In the genomic region with DNA sequence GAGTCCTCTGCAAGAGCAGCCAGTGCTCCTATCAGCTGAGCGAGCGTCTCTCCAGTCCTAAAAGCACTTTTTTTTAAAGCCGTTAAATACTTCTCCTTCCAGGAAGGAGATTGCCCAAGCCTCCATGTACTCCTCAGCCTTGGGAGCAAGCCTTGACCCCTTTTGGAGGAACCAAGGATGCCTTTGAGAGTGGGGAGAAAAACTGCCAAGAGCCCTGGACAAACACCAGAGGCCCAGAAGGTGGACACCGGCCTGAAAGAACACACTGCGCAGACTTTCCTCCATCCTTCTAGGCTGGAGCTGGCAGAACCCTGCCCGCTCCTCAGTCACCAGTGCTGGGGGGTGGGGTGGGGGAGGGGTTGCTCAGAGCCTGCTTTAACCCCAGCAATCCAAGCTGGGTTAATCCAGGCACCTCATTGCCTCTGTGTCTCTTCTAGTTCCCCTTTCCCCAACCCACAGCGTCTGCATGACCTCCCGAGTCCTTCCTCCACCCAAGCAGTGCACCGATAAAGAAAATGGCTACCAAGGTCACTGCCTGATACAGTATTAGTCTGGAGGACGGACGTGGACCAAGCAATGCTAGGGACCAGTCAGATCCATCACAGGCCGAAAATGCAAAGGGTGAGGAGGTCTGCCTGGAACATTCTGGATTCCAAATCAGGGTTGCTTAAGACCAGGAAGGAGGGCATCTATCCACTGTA, we compare ENCODE assay signal across 10 mouse cellular contexts. TPM values are rescaled to one million over a fixed set of nuclear protein-coding genes. Genes with fewer than 3 reads are reported as not detected.
A peak's percentile ranks its signal among the peaks of the same experiment; 100 is the strongest.
DNase-seq lines count a peak whose midpoint lies in the region; ATAC-seq and TF ChIP-seq lines count a peak whose summit lies in the region.
"Had no signal": no experiment of that assay in that cellular context is flagged by ENCODE, and none has a peak within 500 bp of the region (broad histone marks: within the 10 kb centered on the region; RNA-seq: fewer than 3 reads in every experiment).

No protein-coding gene starts in this region.

- no peaks in the 10 kb centered on the region for H3K27me3 ChIP-seq in MEL (ENCODE audit: control insufficient read depth in 1 of 2, insufficient read depth in 2 of 2, low read length in 2 of 2)
- no peaks in the 10 kb centered on the region for H3K27me3 ChIP-seq in intestine, embryonic 15.5 days (replicated peaks)

- no peak for TF ChIP-seq RAD21 in MEL (IDR thresholded peaks at IDR 0.05; ENCODE audit: low read depth, low read length)

- WGBS in intestine, embryonic 15.5 days, result 81% methylated on average over 12 of the region's 12 CpGs

- no peak overlapping the region for H3K4me2 ChIP-seq in intestine, embryonic 15.5 days (replicated peaks)

- no peaks in the 10 kb centered on the region for H3K79me2 ChIP-seq in MEL (ENCODE audit: control insufficient read depth, insufficient read depth, low read length, poor library complexity)

- H3K4me1 ChIP-seq in MEL (ENCODE audit: control insufficient read depth in 1 of 2, insufficient read depth in 2 of 2, low read length in 2 of 2), result peaks cover 0 to 5% of the 10 kb centered on the region in 2 experiments; a peak in 1 of 4 replicates
- H3K4me1 ChIP-seq in intestine, embryonic 15.5 days (replicated peaks), result no peaks in the 10 kb centered on the region

- TF ChIP-seq EP300 in MEL (IDR thresholded peaks at IDR 0.05; ENCODE audit: low read depth in 1 of 2, low read length in 2 of 2), result no peak

- no peaks in the 10 kb centered on the region for H3K9me3 ChIP-seq in MEL (replicated peaks; ENCODE audit: insufficient read depth, low read length)
- no peaks in the 10 kb centered on the region for H3K9me3 ChIP-seq in intestine, embryonic 15.5 days

- H3K36me3 ChIP-seq in MEL (ENCODE audit: control insufficient read depth in 1 of 2, insufficient read depth in 2 of 2, low read length in 2 of 2), result no peaks in the 10 kb centered on the region; a peak in 2 of 4 replicates
- peaks cover 12% of the 10 kb centered on the region; the same call in 1 of the 2 replicates for H3K36me3 ChIP-seq in intestine, embryonic 15.5 days

- TF ChIP-seq CTCF in MEL (IDR thresholded peaks at IDR 0.05 in 2 of 3, conservative IDR thresholded peaks at IDR 0.05 in 1 of 3; ENCODE audit: control insufficient read depth in 1 of 3, insufficient read depth in 1 of 3, low read depth in 2 of 3, low read length in 3 of 3, poor library complexity in 1 of 3, severe bottlenecking in 1 of 3), result no peak

- no peak for ATAC-seq in intestine, embryonic 15.5 days
- ATAC-seq: CD4-positive, CD25-positive, alpha-beta regulatory T cell, adult 4 months had no signal

- H3K4me3 ChIP-seq in MEL (ENCODE audit: control insufficient read depth in 1 of 2, insufficient read depth in 1 of 2, low read depth in 2 of 2, low read length in 2 of 2), result no peak overlapping the region
- no peak overlapping the region for H3K4me3 ChIP-seq in intestine, embryonic 15.5 days (replicated peaks)

- no peak overlapping the region for H3K27ac ChIP-seq in MEL (ENCODE audit: control insufficient read depth, low read depth, low read length)
- no peak overlapping the region for H3K27ac ChIP-seq in intestine, embryonic 15.5 days

- DNase-seq in gastrocnemius, adult 8-10 months (ENCODE audit: low spot score in 2 of 2), result peak; percentile 45 to 75
- DNase-seq in gastrocnemius, postnatal 10 days, result no peak
- DNase-seq in MEL (ENCODE audit: low read depth, low spot score), result peak; percentile 70
- DNase-seq in cerebellum, postnatal 14 days, result peak; percentile 61 to 71
- peak; percentile 66 to 77 for DNase-seq in lung, adult 18-20 months
- no peak for DNase-seq in kidney, adult 18-20 months
- DNase-seq in neural tube, embryonic 10.5 days (ENCODE audit: extremely low spot score, low spot score), result no peak

- no peak for TF ChIP-seq POLR2A in MEL (IDR thresholded peaks at IDR 0.05; ENCODE audit: control insufficient read depth in 1 of 2, insufficient read depth in 1 of 2, low read depth in 1 of 2, low read length in 2 of 2, poor library complexity in 1 of 2)

- H3K9ac ChIP-seq in MEL (ENCODE audit: control insufficient read depth, low read depth, low read length, poor library complexity, severe bottlenecking), result no peak overlapping the region
- no peak overlapping the region for H3K9ac ChIP-seq in intestine, embryonic 15.5 days

TF ChIP-seq in MEL, 35 proteins besides CTCF, POLR2A, EP300 and RAD21:
- TF ChIP-seq CHD1 (IDR thresholded peaks at IDR 0.05; ENCODE audit: low read depth, low read length) (no peak), NRF1 (IDR thresholded peaks at IDR 0.05; ENCODE audit: insufficient read depth, low read depth, low read length, poor library complexity, severe bottlenecking) (no peak), TCF12 (IDR thresholded peaks at IDR 0.05; ENCODE audit: low read depth, low read length) (no peak), MXI1 (IDR thresholded peaks at IDR 0.05; ENCODE audit: low read depth, low read length) (no peak), RCOR1 (IDR thresholded peaks at IDR 0.05; ENCODE audit: low read depth, low read length) (no peak), GATA1 (IDR thresholded peaks at IDR 0.05; ENCODE audit: low read depth, low read length) (no peak), POLR2AphosphoS2 (IDR thresholded peaks at IDR 0.05; ENCODE audit: low read length) (no peak), GABPA (IDR thresholded peaks at IDR 0.05; ENCODE audit: low read depth, low read length) (no peak), MEF2A (IDR thresholded peaks at IDR 0.05; ENCODE audit: extremely low read depth, insufficient replicate concordance, low read depth, low read length, poor library complexity, severe bottlenecking) (no peak)

RNA-seq across cellular contexts. Expression of a gene that starts 8.6 kb away (rescaled TPM):
- total RNA-seq in gastrocnemius, adult 8-10 months (2022), result 10 to 100 TPM; 25.0 to 32.5 (median 30.2) TPM
- total RNA-seq in gastrocnemius, postnatal 10 days (2021), result 10 to 100 TPM; 26.8 to 29.3 TPM
- 4.8 and 6.5 TPM in 2 replicates for total RNA-seq in MEL (2012; rRNA removed)
- 10 to 100 TPM in 1 of 2 experiments, not detected in 1; 15.4 TPM for polyA plus RNA-seq in MEL (2012; ENCODE audit: insufficient read depth in 1 of 2, insufficient read length in 2 of 2, low read depth in 1 of 2, low replicate concordance in 2 of 2, missing spikeins in 1 of 2)
- polyA plus RNA-seq in intestine, embryonic 15.5 days (2015; fragmentation: Nextera tagmentation; extraction: Ambion mirVana), result 3.9 and 4.5 TPM in 2 replicates

RNA-seq across cellular contexts. Expression of a gene that starts 29.3 kb away (rescaled TPM):
- 10 to 100 TPM in 2 of 4 experiments, 1 to 10 TPM in 2; 6.0 to 12.0 (median 9.2) TPM for total RNA-seq in gastrocnemius, adult 8-10 months (2022)
- total RNA-seq in gastrocnemius, postnatal 10 days (2021), result 1 to 10 TPM; 2.8 to 5.5 TPM
- total RNA-seq in MEL (2012; rRNA removed), result 7.7 and 8.8 TPM in 2 replicates
- polyA plus RNA-seq in MEL (2012; ENCODE audit: insufficient read depth in 1 of 2, insufficient read length in 2 of 2, low read depth in 1 of 2, low replicate concordance in 2 of 2, missing spikeins in 1 of 2), result not detected
- not detected in 2 replicates for polyA plus RNA-seq in intestine, embryonic 15.5 days (2015; fragmentation: Nextera tagmentation; extraction: Ambion mirVana)
- total RNA-seq: heart, postnatal 14 days had no signal
- polyA plus RNA-seq: CD4-positive, CD25-positive, alpha-beta regulatory T cell, adult 4 months had no signal

RNA-seq across cellular contexts. Expression of a gene that starts 32.4 kb away (rescaled TPM):
- 10 to 100 TPM in 3 of 4 experiments, 1 to 10 TPM in 1; 9.2 to 14.0 (median 12.3) TPM for total RNA-seq in gastrocnemius, adult 8-10 months (2022)
- 10 to 100 TPM; 10.5 to 12.8 TPM for total RNA-seq in gastrocnemius, postnatal 10 days (2021)
- not detected in 2 replicates for total RNA-seq in MEL (2012; rRNA removed)
- polyA plus RNA-seq in MEL (2012; ENCODE audit: insufficient read depth in 1 of 2, insufficient read length in 2 of 2, low read depth in 1 of 2, low replicate concordance in 2 of 2, missing spikeins in 1 of 2), result under 1 TPM in 1 of 2 experiments, not detected in 1; 0.10 TPM
- polyA plus RNA-seq in intestine, embryonic 15.5 days (2015; fragmentation: Nextera tagmentation; extraction: Ambion mirVana), result 3.3 and 4.3 TPM in 2 replicates
- polyA plus RNA-seq: CD4-positive, CD25-positive, alpha-beta regulatory T cell, adult 4 months had no signal

RNA-seq across cellular contexts. Expression of a gene that starts 37.6 kb away (rescaled TPM):
- total RNA-seq in gastrocnemius, adult 8-10 months (2022), result under 1 TPM; 0.16 to 0.46 (median 0.31) TPM
- total RNA-seq in gastrocnemius, postnatal 10 days (2021), result 1 to 10 TPM; 1.7 to 2.2 TPM
- not detected in 2 replicates for total RNA-seq in MEL (2012; rRNA removed)
- under 1 TPM in 1 of 2 experiments, not detected in 1; 0.21 TPM for polyA plus RNA-seq in MEL (2012; ENCODE audit: insufficient read depth in 1 of 2, insufficient read length in 2 of 2, low read depth in 1 of 2, low replicate concordance in 2 of 2, missing spikeins in 1 of 2)
- polyA plus RNA-seq in intestine, embryonic 15.5 days (2015; fragmentation: Nextera tagmentation; extraction: Ambion mirVana), result 18.5 and 21.0 TPM in 2 replicates
- polyA plus RNA-seq: CD4-positive, CD25-positive, alpha-beta regulatory T cell, adult 4 months had no signal

RNA-seq across cellular contexts. Expression of a gene that starts 50.2 kb away (rescaled TPM):
- total RNA-seq in gastrocnemius, adult 8-10 months (2022), result 1 to 10 TPM in 2 of 4 experiments, under 1 TPM in 2; 0.46 to 2.2 (median 0.94) TPM
- total RNA-seq in gastrocnemius, postnatal 10 days (2021), result 1 to 10 TPM; 3.8 to 6.6 TPM
- total RNA-seq in MEL (2012; rRNA removed), result not detected in 2 replicates
- polyA plus RNA-seq in MEL (2012; ENCODE audit: insufficient read depth in 1 of 2, insufficient read length in 2 of 2, low read depth in 1 of 2, low replicate concordance in 2 of 2, missing spikeins in 1 of 2), result not detected
- 63.9 and 68.9 TPM in 2 replicates for polyA plus RNA-seq in intestine, embryonic 15.5 days (2015; fragmentation: Nextera tagmentation; extraction: Ambion mirVana)

Comparison
In these comparisons a context has a peak if more than half of its experiments do, and no peak if none do; other contexts are left out.
1. DNase-seq: peak in gastrocnemius, adult 8-10 months (2 of 2), MEL (single experiment), cerebellum, postnatal 14 days (2 of 2) and lung, adult 18-20 months (2 of 2); none in gastrocnemius, postnatal 10 days (single experiment), kidney, adult 18-20 months (single experiment) and neural tube, embryonic 10.5 days (single experiment).
2. RNA of a gene that starts 32.4 kb away (total RNA-seq): 9.2 to 14.0 TPM in gastrocnemius, adult 8-10 months and 10.5 to 12.8 TPM in gastrocnemius, postnatal 10 days; not detected in MEL; every median in the first group is over 10 times any median in the second.